Mouse (Mus musculus) yolk sac, embryonic 10.5 days (tissue): ENCODE results near the gene Abcc1.

Experiments
- DNase-seq: peaks from one replicate; pipeline ENCODE4 v3.0.0-alpha.2; 2017; ENCODE audit warnings: low spot score

The Abcc1 gene

DNA sequence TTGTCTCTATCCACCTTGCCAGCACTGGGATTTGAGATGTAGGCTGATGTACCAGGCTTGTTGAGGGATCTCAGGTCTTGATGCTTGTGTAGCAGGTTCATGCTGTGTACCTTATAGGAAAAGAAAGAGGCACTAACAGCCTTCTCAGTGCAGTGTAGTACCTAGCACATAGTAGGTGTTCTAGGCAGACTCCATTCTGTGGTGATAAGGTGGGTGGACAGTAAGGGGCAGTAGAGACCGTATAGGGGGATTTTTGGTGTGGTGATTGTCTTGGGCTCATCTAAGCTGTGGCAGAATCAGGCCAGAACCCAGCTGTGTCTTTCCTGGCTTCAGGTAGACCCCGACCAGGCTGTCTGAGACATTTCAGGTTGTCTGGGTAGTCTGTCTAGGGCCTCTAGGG lies 15.0 kb downstream of the Abcc1 start:
- DNase-seq = no peak

GRCm38 (mm10) chr16:14377321-14377720 lies 16.0 kb downstream of the Abcc1 start:
- DNase-seq = no peak

DNA sequence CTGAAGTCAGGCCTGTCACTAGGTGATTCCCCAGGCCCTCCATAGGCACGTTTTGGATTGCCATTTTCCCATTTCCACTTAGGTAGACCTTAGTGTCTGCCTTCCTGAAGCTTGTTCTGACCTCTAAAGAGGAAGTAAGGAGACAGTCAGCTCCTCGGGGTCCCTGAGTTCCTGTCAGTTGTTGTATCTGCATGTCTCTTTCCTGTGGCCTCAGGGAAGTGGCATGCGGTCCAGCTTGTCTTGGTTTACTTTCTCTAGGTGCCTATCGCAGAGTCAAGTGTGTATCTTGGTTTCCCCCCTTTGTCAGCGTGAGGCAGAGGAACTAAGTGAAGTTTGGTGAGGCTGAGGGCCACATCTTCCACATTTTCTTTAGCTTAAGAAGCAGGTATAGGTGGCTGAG lies 17.3 kb downstream of the Abcc1 start:
- no peak for DNase-seq

DNA sequence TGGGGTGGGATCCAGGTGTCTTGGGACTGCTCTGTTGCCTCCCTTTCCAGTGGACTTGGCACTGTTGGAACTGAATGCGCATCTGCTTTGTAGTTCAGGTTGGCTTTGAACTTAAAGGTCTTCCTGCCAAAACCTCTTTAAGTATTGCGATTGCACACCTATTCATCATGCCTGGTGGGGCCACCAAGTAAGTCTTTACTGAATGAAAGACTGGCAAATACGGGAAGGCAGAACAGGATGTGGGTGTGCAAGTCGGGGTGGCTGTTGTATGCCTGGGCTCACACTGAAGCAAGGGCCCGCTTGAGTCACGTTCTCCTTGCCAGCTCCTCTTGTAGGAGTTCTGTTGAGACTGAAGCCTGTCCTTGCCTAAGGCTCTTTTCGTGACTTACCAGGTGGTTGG lies 18.5 kb downstream of the Abcc1 start:
- DNase-seq = no peak

- no peak for DNase-seq
These were observed 19.8 kb downstream of the Abcc1 start for GRCm38 (mm10) chr16:14381061-14381665.

GRCm38 (mm10) chr16:14399303-14399702 lies 37.9 kb downstream of the Abcc1 start:
- DNase-seq = no peak

GRCm38 (mm10) chr16:14403507-14403906 lies 42.1 kb downstream of the Abcc1 start:
- no peak for DNase-seq

DNA sequence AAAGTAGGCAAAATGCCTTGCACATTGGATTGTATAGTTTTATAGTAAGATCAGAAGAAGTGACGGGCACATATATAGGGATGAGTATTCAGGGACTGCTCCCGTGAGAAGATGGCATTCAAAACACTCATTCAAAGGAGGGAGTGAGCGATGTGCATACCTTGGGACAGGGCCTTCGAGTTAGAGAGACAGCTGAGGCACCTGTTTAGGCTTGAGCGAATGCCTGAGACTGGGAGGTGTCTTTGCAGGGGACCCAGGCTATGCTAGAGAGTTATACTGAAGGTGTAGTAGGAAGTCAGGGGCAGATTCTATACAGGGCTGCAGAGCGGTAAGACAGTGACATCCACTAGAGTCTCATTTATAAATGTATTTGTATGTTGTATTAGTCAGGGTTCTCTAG lies 44.3 kb downstream of the Abcc1 start:
- DNase-seq = no peak

GRCm38 (mm10) chr16:14409124-14409523 lies 47.8 kb downstream of the Abcc1 start:
- DNase-seq = no peak

GRCm38 (mm10) chr16:14409776-14410175 lies 48.4 kb downstream of the Abcc1 start:
- DNase-seq = no peak

DNA sequence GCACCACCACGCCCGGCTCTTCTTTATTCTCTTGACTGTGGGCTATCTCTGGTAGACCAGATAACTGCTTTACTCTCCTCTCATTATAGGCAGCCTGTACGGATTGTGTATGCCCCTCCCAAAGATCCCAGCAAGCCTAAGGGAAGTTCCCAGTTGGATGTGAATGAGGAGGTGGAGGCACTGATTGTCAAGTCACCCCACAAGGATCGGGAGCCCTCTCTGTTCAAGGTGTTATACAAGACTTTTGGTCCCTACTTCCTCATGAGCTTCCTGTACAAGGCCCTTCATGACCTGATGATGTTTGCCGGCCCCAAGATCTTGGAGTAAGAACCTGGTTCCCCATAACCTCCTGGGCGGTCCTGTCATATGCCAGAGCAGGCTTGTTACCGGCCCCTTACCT lies 49.3 kb downstream of the Abcc1 start:
- DNase-seq = no peak

DNA sequence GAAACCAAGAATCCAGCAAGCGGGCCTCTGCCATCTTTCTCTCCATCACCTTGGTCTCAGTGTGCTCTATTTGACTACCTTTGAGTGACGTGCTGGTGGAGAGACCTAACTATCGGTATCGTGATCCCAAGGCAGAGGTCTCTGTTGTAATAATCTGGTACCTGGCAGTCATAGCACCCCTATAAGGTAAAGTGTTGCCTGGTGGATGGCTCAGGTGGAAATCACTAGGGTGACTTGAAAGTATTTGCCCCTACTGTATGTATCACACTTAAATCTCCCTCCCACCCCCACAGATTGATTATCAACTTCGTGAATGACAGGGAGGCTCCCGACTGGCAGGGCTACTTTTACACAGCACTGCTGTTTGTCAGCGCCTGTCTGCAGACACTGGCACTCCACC lies 49.8 kb downstream of the Abcc1 start:
- DNase-seq = no peak

GRCm38 (mm10) chr16:14412551-14412950 lies 51.2 kb downstream of the Abcc1 start:
- DNase-seq = no peak

- DNase-seq = no peak
These were observed 53.8 kb downstream of the Abcc1 start for GRCm38 (mm10) chr16:14415206-14415605.

DNA sequence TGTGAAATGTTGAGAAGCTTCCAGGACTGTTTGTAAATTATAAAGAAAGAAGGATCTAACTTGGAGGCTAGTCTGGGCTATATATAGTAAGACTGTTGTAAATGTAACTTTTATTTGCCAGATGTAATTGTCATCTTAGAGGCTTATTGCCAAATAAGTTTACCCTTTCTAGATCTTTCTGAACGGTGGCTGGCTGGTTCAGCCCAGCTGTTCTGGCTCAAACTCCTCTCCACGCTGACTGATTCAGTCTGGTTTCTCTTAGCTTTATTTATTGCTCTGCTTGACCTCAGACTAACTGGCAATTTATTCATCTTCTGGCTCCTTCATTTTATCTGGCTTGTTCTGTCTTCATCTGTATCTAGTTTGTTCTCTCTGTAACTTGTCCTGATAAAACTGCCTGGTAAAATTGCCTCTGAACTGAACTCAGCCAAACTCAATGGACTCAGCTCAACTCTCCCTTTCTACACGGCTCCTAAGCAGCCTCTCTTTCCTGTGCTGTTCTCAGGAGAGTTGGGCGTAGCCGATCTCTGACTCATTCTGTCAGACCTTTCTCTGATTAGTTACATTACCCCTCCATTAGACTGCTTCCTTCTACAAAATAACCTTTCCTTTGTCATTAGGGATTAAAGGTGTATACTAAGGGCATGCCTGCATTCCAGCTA lies 55.7 kb downstream of the Abcc1 start:
- DNase-seq = no peak

DNA sequence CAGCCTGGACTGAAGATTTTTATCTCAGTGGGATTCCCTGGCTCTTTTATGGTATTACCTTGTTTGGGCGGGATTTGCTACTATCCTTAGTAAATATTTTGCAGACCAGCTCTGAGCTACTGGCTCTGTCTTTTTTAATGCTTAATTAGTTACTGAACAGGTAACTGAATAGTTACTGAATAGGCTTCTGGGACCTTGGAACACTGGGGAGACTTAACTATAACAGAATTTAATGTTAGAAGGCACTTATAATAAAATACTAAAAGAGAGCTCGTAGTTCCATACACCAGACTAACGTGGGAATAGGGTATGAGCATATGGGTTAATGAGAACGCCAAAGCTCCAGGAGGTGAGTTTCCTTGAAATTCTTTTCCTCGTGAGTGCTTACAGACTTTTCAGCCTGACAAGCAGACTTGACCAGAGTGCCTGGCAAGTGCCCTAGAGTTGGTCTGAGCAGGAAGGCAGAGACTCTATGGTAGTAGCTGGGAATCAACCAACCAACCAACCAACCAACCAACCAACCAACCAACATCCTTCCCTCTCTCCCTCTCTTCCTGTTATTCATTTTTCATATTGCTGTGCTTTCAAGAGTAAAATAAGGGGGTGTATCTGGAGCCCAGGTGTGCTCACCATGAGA lies 59.3 kb downstream of the Abcc1 start:
- DNase-seq = no peak

- DNase-seq = no peak
These were observed 60.7 kb downstream of the Abcc1 start for GRCm38 (mm10) chr16:14422081-14422480.

DNA sequence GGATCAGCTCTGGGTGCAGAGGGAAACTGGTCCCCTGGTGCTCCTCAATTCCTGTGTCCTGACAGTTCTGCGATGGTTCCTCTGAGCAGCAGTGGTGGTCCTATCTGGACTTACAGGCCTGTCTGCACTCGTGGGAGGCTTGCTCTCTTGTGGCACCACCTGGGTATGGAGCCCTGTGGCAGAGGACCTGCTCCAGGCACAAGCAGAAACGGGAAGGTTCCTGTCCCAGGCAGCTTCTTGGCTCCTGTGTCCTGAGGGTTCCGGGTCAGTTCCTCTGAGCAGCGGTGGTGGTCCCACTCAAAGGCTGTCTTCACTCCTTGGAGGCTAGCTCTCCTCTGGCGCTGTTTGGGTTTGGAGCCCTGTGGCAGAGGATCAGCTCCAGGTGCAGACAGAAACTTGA lies 68.0 kb downstream of the Abcc1 start:
- no peak for DNase-seq

GRCm38 (mm10) chr16:14432996-14433395 lies 71.6 kb downstream of the Abcc1 start:
- no peak for DNase-seq

GRCm38 (mm10) chr16:14435526-14435925 lies 74.2 kb downstream of the Abcc1 start:
- no peak for DNase-seq

- DNase-seq = no peak
These were observed 76.2 kb downstream of the Abcc1 start for GRCm38 (mm10) chr16:14437446-14437982.

- DNase-seq = no peak
These were observed 77.2 kb downstream of the Abcc1 start for GRCm38 (mm10) chr16:14438561-14438960.

DNA sequence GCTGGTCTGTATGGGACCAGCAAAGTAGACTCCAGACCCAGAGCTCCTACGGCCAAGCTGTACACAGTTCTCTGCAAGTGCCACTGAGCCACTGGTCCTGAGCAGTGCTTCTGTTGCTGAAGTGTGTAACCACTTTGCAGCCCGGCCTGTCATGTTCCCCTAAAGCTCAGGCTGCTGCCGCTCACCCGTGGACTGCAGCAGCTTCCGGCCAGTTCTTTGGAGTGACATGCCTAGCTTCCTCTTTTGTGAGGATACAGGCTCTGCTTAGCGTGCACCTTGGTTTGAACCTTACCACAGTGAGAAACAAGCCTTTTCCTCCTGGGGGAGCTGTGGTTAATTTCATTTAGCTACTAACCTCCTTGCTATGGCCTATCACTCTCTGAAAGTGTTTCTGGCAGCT lies 77.7 kb downstream of the Abcc1 start:
- no peak for DNase-seq
